Mouse (Mus musculus): ENCODE results near the gene Camk1d. TPM values are rescaled to one million over a fixed set of nuclear protein-coding genes. Genes with fewer than 3 reads are reported as not detected.

Gene Camk1d
- polyA plus RNA-seq, 1 experiment, result 1.4 TPM

DNA sequence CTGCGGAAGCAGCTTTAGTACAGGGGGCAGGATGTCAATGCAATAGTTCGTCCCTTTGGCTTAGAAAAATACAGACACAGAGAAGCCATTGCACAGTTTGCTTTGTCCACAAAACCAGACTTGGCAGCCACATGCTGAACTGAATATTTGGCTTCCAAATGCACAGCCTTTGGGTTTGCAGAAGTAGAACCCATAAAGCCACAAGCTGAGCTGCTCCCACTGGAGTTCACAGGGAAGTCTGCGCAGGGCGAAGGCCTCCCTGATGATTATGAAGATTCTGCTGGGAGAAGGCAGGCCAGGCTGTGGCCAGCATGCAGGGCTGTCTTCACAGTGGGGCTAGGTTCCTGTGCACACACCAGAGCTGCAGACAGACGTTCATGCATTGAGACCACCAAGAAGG lies 419.9 kb downstream of the Camk1d start:
- no peak for TF ChIP-seq CTCF (IDR thresholded peaks at IDR 0.05; ENCODE audit: control insufficient read depth, insufficient read depth, insufficient replicate concordance, low read depth, low read length)
- no peak for TF ChIP-seq POLR2A (IDR thresholded peaks at IDR 0.05; ENCODE audit: control insufficient read depth, low read depth, low read length)
- no peaks in the 10 kb centered on the region for H3K4me1 ChIP-seq (ENCODE audit: control insufficient read depth, insufficient read depth, low read length)
- no peaks in the 10 kb centered on the region for H3K27me3 ChIP-seq (ENCODE audit: control insufficient read depth, insufficient read depth, low read length)
- no peak overlapping the region for H3K27ac ChIP-seq (ENCODE audit: control insufficient read depth, insufficient read depth, low read depth, low read length)
- H3K36me3 ChIP-seq (ENCODE audit: control insufficient read depth, insufficient read depth, low read length), result no peaks in the 10 kb centered on the region
- H3K4me3 ChIP-seq (ENCODE audit: control insufficient read depth, low read depth, low read length), result no peak overlapping the region

DNA sequence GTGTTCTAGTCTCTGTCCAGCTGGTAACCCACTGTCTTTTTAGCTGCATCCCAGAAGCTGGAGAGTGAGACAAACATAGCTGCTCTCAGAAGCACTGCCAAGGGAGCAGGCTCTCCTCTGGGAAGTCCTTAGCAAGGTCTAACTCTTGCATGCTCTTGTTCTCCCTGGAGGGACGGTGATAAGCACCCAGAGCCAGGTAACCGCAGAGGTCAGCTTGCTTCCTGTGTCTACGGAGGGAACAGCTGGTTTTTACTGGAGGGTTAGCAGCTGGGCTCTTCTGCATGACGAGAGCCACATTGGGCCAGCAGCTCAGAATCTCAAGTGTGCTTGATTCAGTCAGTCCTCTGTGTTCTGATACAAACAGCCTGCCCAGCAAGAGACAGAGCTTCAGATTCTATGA lies 425.7 kb downstream of the Camk1d start:
- H3K4me1 ChIP-seq (ENCODE audit: control insufficient read depth, insufficient read depth, low read length), result no peaks in the 10 kb centered on the region
- no peak overlapping the region for H3K4me3 ChIP-seq (ENCODE audit: control insufficient read depth, low read depth, low read length)
- no peaks in the 10 kb centered on the region for H3K27me3 ChIP-seq (ENCODE audit: control insufficient read depth, insufficient read depth, low read length)
- no peak for TF ChIP-seq CTCF (IDR thresholded peaks at IDR 0.05; ENCODE audit: control insufficient read depth, insufficient read depth, insufficient replicate concordance, low read depth, low read length)
- no peaks in the 10 kb centered on the region for H3K36me3 ChIP-seq (ENCODE audit: control insufficient read depth, insufficient read depth, low read length)
- H3K27ac ChIP-seq (ENCODE audit: control insufficient read depth, insufficient read depth, low read depth, low read length), result no peak overlapping the region

DNA sequence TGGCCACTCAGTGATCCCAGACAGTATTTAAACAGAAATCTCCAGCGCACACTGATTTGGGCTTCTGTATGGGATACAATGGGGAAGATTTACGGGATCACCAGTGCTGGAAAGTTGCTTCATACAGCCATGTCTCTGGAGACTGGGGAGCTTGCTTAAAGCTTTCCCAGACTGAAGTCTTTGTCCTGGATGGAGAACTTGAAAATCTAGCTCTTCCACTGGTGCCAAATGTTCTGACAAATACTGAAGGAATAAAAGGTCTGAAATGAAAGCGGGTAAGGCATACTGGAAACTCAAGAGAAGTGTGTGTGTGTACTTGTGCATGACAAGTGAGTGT lies 427.3 kb downstream of the Camk1d start:
- Histone ChIP-seq H3K27ac (ENCODE audit: control insufficient read depth, insufficient read depth, low read depth, low read length) (no peak overlapping the region), H3K36me3 (ENCODE audit: control insufficient read depth, insufficient read depth, low read length) (no peaks in the 10 kb centered on the region), H3K27me3 (ENCODE audit: control insufficient read depth, insufficient read depth, low read length) (no peaks in the 10 kb centered on the region), H3K4me1 (ENCODE audit: control insufficient read depth, insufficient read depth, low read length) (no peaks in the 10 kb centered on the region; the same call in 1 of the 2 replicates), H3K4me3 (ENCODE audit: control insufficient read depth, low read depth, low read length) (no peak overlapping the region)
- TF ChIP-seq POLR2A (IDR thresholded peaks at IDR 0.05; ENCODE audit: control insufficient read depth, low read depth, low read length), result no peak
- no peak for TF ChIP-seq CTCF (IDR thresholded peaks at IDR 0.05; ENCODE audit: control insufficient read depth, insufficient read depth, insufficient replicate concordance, low read depth, low read length)

DNA sequence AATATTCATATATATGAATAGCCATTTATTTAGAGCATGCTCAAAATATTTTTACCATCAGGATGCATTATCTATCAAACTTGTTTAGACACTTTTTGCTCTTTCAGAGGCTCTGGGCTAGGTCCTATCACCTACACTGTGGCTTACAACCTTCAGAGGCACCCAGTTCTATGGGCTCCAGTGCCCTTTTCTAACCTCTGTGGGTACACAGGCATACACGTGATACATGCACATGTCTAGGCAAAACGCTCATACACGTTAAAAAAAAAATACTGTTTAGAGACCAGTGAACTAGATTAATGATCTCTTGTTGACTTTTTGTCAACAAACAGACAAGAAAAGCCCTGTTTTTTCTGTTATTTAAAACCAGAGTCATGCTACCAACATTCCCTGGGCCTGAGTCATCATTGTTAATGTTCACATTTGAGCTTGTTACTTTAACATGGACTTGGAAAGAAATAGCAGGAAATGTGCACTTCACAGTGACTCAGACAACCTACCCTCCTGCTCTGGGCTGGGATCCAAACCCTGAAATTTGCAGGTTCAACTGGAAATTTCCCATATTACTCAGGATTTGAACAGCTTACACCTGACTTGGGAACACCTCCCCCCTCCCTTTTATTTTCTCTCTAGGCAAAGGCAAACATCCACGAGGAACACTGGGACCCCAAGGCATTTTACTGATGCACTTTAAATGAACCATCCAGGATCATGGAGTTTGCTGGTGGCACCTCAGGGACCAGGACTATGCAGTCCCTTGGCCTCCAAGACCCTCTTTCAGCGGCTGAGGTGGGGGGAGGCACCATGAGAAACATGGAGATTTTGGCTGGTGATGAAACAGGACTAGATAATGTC lies 427.9 kb downstream of the Camk1d start:
- no peaks in the 10 kb centered on the region for H3K36me3 ChIP-seq (ENCODE audit: control insufficient read depth, insufficient read depth, low read length)
- no peak overlapping the region for H3K27ac ChIP-seq (ENCODE audit: control insufficient read depth, insufficient read depth, low read depth, low read length)
- H3K4me3 ChIP-seq (ENCODE audit: control insufficient read depth, low read depth, low read length), result no peak overlapping the region
- no peaks in the 10 kb centered on the region; the same call in 1 of the 2 replicates for H3K4me1 ChIP-seq (ENCODE audit: control insufficient read depth, insufficient read depth, low read length)
- TF ChIP-seq POLR2A (IDR thresholded peaks at IDR 0.05; ENCODE audit: control insufficient read depth, low read depth, low read length) (no peak), CTCF (IDR thresholded peaks at IDR 0.05; ENCODE audit: control insufficient read depth, insufficient read depth, insufficient replicate concordance, low read depth, low read length) (no peak)
- no peaks in the 10 kb centered on the region for H3K27me3 ChIP-seq (ENCODE audit: control insufficient read depth, insufficient read depth, low read length)

DNA sequence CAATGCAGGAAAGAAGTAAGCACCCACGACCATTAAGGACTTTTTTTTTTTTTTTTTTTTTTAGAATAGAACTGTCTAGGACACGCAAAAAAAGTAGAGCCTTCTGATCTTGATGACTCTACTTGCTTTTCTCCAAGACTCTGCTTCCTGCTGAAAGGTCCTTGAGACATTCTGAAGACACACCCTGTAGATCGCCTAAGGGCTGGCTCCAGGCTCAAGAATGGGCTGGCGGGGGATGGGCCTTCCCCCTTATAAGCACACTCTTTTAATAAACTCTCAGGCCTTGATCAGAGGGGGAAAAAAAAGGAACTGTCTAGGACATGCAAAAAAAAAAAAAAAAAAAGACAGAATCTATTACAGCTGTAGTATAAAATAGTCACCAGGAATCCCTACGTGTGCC lies 430.0 kb downstream of the Camk1d start:
- H3K4me1 ChIP-seq (ENCODE audit: control insufficient read depth, insufficient read depth, low read length), result no peaks in the 10 kb centered on the region; the same call in 1 of the 2 replicates
- TF ChIP-seq POLR2A (IDR thresholded peaks at IDR 0.05; ENCODE audit: control insufficient read depth, low read depth, low read length), result no peak
- no peak for TF ChIP-seq CTCF (IDR thresholded peaks at IDR 0.05; ENCODE audit: control insufficient read depth, insufficient read depth, insufficient replicate concordance, low read depth, low read length)
- no peak overlapping the region for H3K27ac ChIP-seq (ENCODE audit: control insufficient read depth, insufficient read depth, low read depth, low read length)
- no peak overlapping the region for H3K4me3 ChIP-seq (ENCODE audit: control insufficient read depth, low read depth, low read length)
- H3K36me3 ChIP-seq (ENCODE audit: control insufficient read depth, insufficient read depth, low read length), result no peaks in the 10 kb centered on the region
- H3K27me3 ChIP-seq (ENCODE audit: control insufficient read depth, insufficient read depth, low read length), result no peaks in the 10 kb centered on the region

DNA sequence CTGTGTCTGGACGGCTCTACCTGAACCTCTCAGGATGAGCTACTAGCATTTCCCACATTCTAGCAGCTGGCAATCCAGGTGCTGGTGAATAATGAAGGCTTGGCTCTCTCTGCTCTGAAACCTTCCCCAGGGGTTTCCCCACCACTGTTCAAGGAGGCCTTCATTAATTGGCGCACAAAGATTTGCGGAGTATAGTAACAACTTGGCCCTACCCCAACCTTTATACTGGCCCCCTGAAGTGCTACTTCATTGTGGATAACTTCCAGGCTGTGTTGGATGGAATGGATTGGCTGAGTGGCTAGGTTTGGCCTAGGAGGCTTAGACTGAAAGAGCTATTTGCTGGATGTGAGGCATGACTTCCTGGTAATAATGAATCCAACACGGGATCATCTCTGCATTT lies 431.7 kb downstream of the Camk1d start:
- no peak overlapping the region for H3K27ac ChIP-seq (ENCODE audit: control insufficient read depth, insufficient read depth, low read depth, low read length)
- H3K4me3 ChIP-seq (ENCODE audit: control insufficient read depth, low read depth, low read length), result no peak overlapping the region
- no peaks in the 10 kb centered on the region for H3K27me3 ChIP-seq (ENCODE audit: control insufficient read depth, insufficient read depth, low read length)
- no peaks in the 10 kb centered on the region; the same call in 1 of the 2 replicates for H3K4me1 ChIP-seq (ENCODE audit: control insufficient read depth, insufficient read depth, low read length)
- TF ChIP-seq POLR2A (IDR thresholded peaks at IDR 0.05; ENCODE audit: control insufficient read depth, low read depth, low read length) (no peak), CTCF (IDR thresholded peaks at IDR 0.05; ENCODE audit: control insufficient read depth, insufficient read depth, insufficient replicate concordance, low read depth, low read length) (no peak)
- no peaks in the 10 kb centered on the region for H3K36me3 ChIP-seq (ENCODE audit: control insufficient read depth, insufficient read depth, low read length)

DNA sequence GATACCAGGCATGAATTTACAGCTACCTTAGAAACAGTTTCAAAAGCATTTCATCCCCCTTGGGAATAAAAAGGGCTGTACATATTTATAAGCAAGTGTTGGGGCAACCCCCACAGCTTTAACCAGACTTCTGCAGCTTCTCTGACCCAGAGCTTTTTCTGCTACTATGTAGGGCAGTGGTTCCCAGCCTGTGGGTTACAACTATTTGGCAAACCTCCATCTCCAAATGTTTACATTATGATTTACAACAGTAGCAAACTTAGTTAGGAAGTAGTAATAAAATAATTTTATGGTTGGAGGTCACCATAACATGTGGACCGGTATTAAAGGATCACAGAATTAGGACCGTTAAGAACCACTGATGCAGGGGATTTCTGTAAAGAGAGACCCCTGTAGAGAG lies 446.3 kb downstream of the Camk1d start:
- Histone ChIP-seq H3K27ac (ENCODE audit: control insufficient read depth, insufficient read depth, low read depth, low read length) (no peak overlapping the region), H3K36me3 (ENCODE audit: control insufficient read depth, insufficient read depth, low read length) (no peaks in the 10 kb centered on the region), H3K27me3 (ENCODE audit: control insufficient read depth, insufficient read depth, low read length) (no peaks in the 10 kb centered on the region), H3K4me1 (ENCODE audit: control insufficient read depth, insufficient read depth, low read length) (no peaks in the 10 kb centered on the region), H3K4me3 (ENCODE audit: control insufficient read depth, low read depth, low read length) (no peak overlapping the region)
- TF ChIP-seq CTCF (IDR thresholded peaks at IDR 0.05; ENCODE audit: control insufficient read depth, insufficient read depth, insufficient replicate concordance, low read depth, low read length), result no peak
- TF ChIP-seq POLR2A (IDR thresholded peaks at IDR 0.05; ENCODE audit: control insufficient read depth, low read depth, low read length), result no peak

Data from testis, adult 2 months (tissue).